Mouse (Mus musculus) thymus, adult 2 months (tissue): ENCODE measurements around the gene Zmiz1. TPM values are rescaled to one million over a fixed set of nuclear protein-coding genes. Genes with fewer than 3 reads are reported as not detected.

Experiments used
- DNase-seq: peaks from one replicate; pipeline ENCODE4 v3.0.0; 2021
- H3K27ac ChIP-seq: fragments of 200-500 bp; 2 replicates; pipeline ENCODE4 v1.5.1; 2012; ENCODE audit warnings: low read length, control low read depth; ENCODE audit not compliant: control insufficient read depth, insufficient read depth
- H3K27me3 ChIP-seq: fragments of 200-500 bp; 2 replicates; pipeline ENCODE4 v1.6.1; 2012; ENCODE audit warnings: mild to moderate bottlenecking, low read length, moderate library complexity, mixed read lengths; ENCODE audit not compliant: control insufficient read depth, insufficient read depth
- H3K36me3 ChIP-seq: fragments of 200-500 bp; 2 replicates; pipeline ENCODE4 v1.6.1; 2012; ENCODE audit warnings: mild to moderate bottlenecking, low read length, moderate library complexity; ENCODE audit not compliant: control insufficient read depth, insufficient read depth
- H3K4me1 ChIP-seq: fragments of 200-500 bp; replicated peaks from 2 replicates; pipeline ENCODE4 v1.6.1; 2012; ENCODE audit warnings: low read length; ENCODE audit not compliant: control insufficient read depth, insufficient read depth
- H3K4me3 ChIP-seq: fragments of 200-500 bp; 2 replicates; pipeline ENCODE4 v1.5.1; 2012; ENCODE audit warnings: mild to moderate bottlenecking, low read length, control low read depth, moderate library complexity; ENCODE audit not compliant: control insufficient read depth, insufficient read depth
- CTCF ChIP-seq: fragments of 200-500 bp; IDR thresholded peaks from 2 replicates; pipeline ENCODE4 v1.5.1; 2012; ENCODE audit warnings: mild to moderate bottlenecking, control low read depth, low read length, moderate library complexity, borderline replicate concordance; ENCODE audit not compliant: control insufficient read depth, poor library complexity, insufficient read depth; ENCODE audit errors: extremely low read depth
- POLR2A ChIP-seq: fragments of 200-500 bp; IDR thresholded peaks from 2 replicates; pipeline ENCODE4 v1.6.1; 2012; ENCODE audit warnings: mild to moderate bottlenecking, low read length, control low read depth, moderate library complexity; ENCODE audit not compliant: control insufficient read depth, poor library complexity, insufficient read depth; ENCODE audit errors: extremely low read depth
- WGBS: fragments of 180-500 bp; shearing (Covaris S2); methylation state at CpG from one replicate; pipeline ENCODE4 v1.1.7; 2018; 5-methylcytosine and 5-hydroxymethylcytosine counted together
- polyA plus RNA-seq: library from polyadenylated mRNA; depleted of rRNA; stranded (reverse); fragments of >200 nt; gene quantifications from 2 replicates; pipeline ENCODE4 v1.2.3, GENCODE M21; 2012

Gene Zmiz1
- polyA plus RNA-seq, 1 experiment: 58.9 TPM

- Histone ChIP-seq H3K4me3 (no peak overlapping the region), H3K27ac (no peak overlapping the region), H3K4me1 (peaks cover 49% of the 10 kb centered on the region), H3K27me3 (no peaks in the 10 kb centered on the region), H3K36me3 (no peaks in the 10 kb centered on the region)
- 94% methylated on average over 5 of the region's 5 CpGs for WGBS
- TF ChIP-seq CTCF (no peak), POLR2A (no peak)
- DNase-seq: no peak
Measured at GRCm38 (mm10) chr14:25491961-25492360, 33.0 kb downstream of the Zmiz1 start.

DNA sequence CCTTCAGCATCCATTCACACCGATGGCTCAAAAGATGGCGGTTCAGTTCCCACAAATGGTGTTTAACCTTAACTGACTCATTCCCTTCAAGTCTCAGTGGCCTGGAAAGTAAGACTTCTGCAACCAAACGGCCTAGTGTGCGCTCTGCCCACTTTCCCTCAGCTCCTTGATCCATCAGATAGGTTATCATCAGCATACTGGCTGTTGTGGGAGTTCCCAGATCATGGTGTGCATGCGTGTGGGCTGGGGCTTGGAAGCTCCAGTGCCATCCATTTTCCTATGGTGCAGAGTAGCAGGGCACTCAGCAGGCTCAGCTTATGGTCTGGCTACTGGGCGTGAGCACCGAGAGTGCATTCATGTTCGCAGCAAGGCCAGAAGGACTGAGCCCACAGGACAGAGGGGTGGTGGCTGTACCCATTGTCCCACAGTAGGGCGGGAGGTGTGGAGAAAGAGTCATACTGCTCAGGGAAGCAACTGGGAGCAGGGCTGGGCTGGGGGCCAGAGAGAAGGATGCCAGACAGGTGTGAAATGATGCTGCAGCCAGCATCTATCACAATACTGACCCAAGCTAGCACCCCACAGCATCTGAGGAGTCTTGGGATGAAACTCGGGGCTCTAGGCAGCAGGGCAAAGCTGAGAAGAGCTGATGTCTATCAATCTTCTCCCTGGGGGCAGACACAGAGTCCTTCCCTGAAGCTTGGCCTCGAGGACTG, 33.7 kb downstream of the Zmiz1 start:
- H3K27ac ChIP-seq: no peak overlapping the region
- peaks cover 41% of the 10 kb centered on the region for H3K4me1 ChIP-seq
- DNase-seq: no peak
- TF ChIP-seq POLR2A: no peak
- no peak for TF ChIP-seq CTCF
- no peaks in the 10 kb centered on the region for H3K36me3 ChIP-seq
- no peak overlapping the region for H3K4me3 ChIP-seq
- WGBS: 91% methylated on average over 11 of the region's 11 CpGs
- H3K27me3 ChIP-seq: no peaks in the 10 kb centered on the region

- no peak overlapping the region for H3K4me3 ChIP-seq
- H3K27ac ChIP-seq: no peak overlapping the region
- H3K36me3 ChIP-seq: no peaks in the 10 kb centered on the region
- no peaks in the 10 kb centered on the region for H3K27me3 ChIP-seq
- TF ChIP-seq POLR2A: no peak
- TF ChIP-seq CTCF: no peak
- DNase-seq: no peak
- WGBS: 46% methylated on average over 22 of the region's 22 CpGs
- H3K4me1 ChIP-seq: peaks cover 33% of the 10 kb centered on the region
Measured at GRCm38 (mm10) chr14:25493301-25494241, 34.6 kb downstream of the Zmiz1 start.

GRCm38 (mm10) chr14:25494778-25495177, 35.8 kb downstream of the Zmiz1 start:
- DNase-seq: no peak
- Histone ChIP-seq H3K36me3 (no peaks in the 10 kb centered on the region), H3K4me1 (peaks cover 29% of the 10 kb centered on the region), H3K27ac (no peak overlapping the region), H3K27me3 (no peaks in the 10 kb centered on the region), H3K4me3 (no peak overlapping the region)
- WGBS: 87% methylated on average over 3 of the region's 3 CpGs
- TF ChIP-seq POLR2A: no peak
- TF ChIP-seq CTCF: no peak

DNA sequence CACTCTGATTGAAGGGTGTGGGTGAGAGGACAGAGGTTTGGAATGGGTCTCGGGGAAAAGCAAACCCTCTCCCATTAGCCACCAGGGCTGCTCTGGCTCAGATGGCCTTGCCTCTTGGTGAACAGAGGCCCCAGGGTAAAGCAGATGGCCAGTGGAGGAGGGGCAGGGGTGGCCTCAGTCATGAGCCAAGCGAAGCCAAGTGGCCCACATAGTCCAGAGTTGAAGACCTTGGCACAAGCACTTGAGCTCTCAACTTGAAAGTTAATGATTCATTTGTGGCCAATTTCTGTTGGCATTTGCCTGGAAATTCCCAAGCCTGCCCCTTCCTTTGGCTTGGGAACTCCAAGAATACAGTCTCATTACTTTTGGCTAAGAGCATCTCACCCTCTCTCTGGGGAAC, 37.1 kb downstream of the Zmiz1 start:
- Histone ChIP-seq H3K27me3 (no peaks in the 10 kb centered on the region), H3K4me1 (peaks cover 40% of the 10 kb centered on the region), H3K27ac (no peak overlapping the region), H3K36me3 (no peaks in the 10 kb centered on the region), H3K4me3 (no peak overlapping the region)
- no peak for DNase-seq
- TF ChIP-seq POLR2A (no peak), CTCF (no peak)
- 91% methylated on average over 2 of the region's 2 CpGs for WGBS

DNA sequence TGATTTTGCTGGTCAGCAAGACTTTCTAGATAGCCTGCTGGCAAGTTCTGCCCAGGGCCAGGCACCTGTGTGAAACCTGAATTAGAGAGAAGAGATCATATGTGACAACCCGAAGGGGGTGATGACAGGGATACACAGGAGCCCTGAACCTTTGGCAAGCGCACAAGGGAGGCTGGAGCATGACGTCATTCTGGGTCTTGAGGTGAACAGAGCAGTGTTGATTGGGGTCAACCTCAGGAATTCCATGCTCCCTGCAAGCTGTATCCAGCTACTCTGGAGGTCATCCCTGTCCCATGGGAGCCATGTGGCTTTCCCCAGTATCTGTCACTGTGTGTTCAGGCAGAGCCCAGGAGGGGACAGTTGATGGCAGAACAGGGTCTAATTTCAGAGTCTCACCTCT, 38.0 kb downstream of the Zmiz1 start:
- TF ChIP-seq POLR2A (no peak), CTCF (no peak)
- Histone ChIP-seq H3K27ac (no peak overlapping the region), H3K36me3 (no peaks in the 10 kb centered on the region), H3K27me3 (no peaks in the 10 kb centered on the region), H3K4me3 (no peak overlapping the region), H3K4me1 (peaks cover 47% of the 10 kb centered on the region)
- DNase-seq: no peak
- WGBS: 96% methylated on average over 3 of the region's 3 CpGs

GRCm38 (mm10) chr14:25497596-25497995, 38.6 kb downstream of the Zmiz1 start:
- TF ChIP-seq CTCF (no peak), POLR2A (no peak)
- no peak for DNase-seq
- Histone ChIP-seq H3K4me3 (no peak overlapping the region), H3K27ac (no peak overlapping the region), H3K27me3 (no peaks in the 10 kb centered on the region), H3K4me1 (peaks cover 43% of the 10 kb centered on the region), H3K36me3 (no peaks in the 10 kb centered on the region)
- WGBS: 90% methylated on average over 8 of the region's 8 CpGs
